Mouse (Mus musculus) liver, postnatal 0 days (tissue): Measurements from ENCODE around the gene Med29.

Source experiments
- CTCF ChIP-seq: sonication (generic); IDR thresholded peaks from 2 replicates; pipeline ENCODE4 v1.5.1; 2016; ENCODE audit warnings: antibody characterized with exemption, low read depth
- EP300 ChIP-seq: IDR thresholded peaks from 2 replicates; pipeline ENCODE4 v1.6.1; 2016; ENCODE audit warnings: antibody characterized with exemption, low read depth, mild to moderate bottlenecking

DNA sequence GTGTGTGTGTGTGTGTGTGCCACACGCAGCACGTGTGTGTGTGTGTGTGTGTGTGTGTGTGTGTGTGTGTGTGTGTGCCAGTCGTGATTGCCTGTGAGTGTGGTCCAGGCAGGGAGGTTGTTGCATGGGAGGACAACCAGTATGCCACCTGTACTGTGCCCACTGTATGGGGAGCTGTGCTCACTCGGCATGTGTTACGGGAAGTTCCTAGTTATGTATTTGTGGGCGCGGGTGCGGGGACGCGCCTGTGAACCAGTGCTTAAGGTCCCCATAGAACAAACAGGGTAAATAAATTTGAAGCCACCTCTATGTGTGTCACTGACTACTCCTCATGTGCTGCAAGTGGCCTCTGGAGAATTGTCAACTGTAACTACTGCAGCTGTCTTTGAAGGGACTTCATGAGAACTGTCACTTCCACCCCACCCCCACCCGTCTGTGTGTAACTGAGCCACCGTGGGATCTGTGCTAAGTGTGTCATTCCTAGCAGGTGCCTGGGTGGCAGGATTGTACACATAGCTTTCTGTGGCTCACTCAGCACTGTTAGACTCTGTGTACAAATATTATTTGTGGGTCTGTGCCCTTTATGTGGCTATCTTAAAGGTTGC, 10.1 kb downstream of the Med29 start:
- TF ChIP-seq CTCF (no peak), EP300 (no peak)
